Mouse (Mus musculus): ENCODE data around the gene Osbpl11.
"Not testable (repeated sequence)": the region's sequence is repeated elsewhere in the genome, so short reads cannot be mapped to it uniquely, and the experiment has no call there.

Gene Osbpl11

GRCm38 (mm10) chr16:33184901-33185260 lies at the start of gene Osbpl11:
Gene Osbpl11, plus strand, starts transcription at chr16:33185071.
- DNase-seq, result peak; percentile 99

GRCm38 (mm10) chr16:33135167-33135566 lies 49.7 kb upstream of the Osbpl11 start:
- no peak for DNase-seq

DNA sequence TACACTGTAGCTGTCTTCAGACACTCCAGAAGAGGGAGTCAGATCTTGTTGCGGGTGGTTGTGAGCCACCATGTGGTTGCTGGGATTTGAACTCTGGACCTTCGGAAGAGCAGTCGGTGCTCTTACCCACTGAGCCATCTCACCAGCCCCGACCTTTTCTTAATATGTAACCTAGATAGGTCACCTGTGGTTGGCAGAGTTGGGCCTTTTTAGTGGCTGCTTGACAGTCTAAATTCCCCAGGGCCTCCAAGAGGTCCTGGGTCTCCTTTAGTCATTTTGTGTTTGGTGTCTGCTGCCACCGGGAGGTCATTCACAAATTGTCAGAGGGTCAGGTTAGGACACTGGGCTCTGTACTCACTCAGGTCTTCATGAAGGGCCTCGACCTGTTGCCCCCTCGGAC lies 45.8 kb upstream of the Osbpl11 start:
- not testable (repeated sequence) for DNase-seq

GRCm38 (mm10) chr16:33141758-33142280 lies 43.1 kb upstream of the Osbpl11 start:
- no peak for DNase-seq

DNA sequence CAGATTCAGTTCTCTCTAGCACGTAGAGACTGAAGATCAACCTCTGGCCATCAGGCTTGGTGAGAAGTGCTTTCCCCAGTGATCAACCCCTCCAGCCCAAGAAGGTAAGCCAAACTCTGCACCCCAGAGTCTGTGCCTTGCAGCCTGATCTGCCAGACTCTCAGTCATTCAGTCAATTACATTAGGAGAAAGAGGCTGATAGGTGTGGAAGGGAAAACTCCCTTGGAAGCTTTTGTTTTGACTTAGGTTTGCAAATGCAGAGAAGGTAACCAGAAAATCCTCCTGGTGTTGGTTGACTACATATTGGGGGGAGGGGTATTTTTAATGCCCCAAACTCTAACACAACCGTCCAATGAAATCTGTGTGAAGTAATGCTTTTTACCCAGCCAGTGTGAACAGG lies 41.4 kb upstream of the Osbpl11 start:
- DNase-seq, result no peak

DNA sequence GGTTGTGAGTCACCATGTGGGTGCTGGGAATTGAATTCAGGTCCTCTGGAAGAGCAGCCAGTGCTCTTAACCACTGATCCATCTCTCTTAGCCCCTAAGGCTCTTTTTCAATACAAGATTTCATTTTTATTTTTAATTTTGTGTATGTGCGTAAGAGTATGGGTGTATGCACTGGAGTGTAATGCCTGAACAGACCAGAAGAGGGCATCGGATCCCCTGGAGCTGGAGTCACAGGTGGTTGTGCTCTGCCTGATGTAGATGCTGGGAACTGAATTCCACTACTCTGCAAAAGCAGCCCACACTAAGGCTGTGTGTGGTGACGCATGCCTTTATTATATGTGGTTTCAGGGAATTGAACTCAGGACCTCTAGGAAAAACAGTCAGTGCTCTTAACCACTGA lies 38.7 kb upstream of the Osbpl11 start:
- no peak for DNase-seq

- DNase-seq, result no peak
Observed at GRCm38 (mm10) chr16:33148135-33148534, 36.7 kb upstream of the Osbpl11 start.

DNA sequence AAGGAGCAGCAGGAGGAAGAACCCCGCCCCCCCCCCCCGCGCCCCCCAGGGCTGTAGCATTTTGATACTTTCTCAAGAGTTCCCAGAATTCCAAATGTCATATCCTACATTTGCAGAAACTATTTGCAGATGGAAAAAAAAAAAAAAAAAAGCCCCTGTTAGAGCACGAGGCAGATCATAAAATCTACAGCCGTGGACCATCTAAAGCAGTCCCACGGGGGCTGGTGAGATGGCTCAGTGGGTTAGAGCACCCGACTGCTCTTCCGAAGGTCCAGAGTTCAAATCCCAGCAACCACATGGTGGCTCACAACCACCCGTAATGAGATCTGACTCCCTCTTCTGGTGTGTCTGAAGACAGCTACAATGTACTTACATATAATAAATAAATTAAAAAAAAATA lies 34.0 kb upstream of the Osbpl11 start:
- not testable (repeated sequence) for DNase-seq

- no peak for DNase-seq
Observed at GRCm38 (mm10) chr16:33151558-33151957, 33.3 kb upstream of the Osbpl11 start.

DNA sequence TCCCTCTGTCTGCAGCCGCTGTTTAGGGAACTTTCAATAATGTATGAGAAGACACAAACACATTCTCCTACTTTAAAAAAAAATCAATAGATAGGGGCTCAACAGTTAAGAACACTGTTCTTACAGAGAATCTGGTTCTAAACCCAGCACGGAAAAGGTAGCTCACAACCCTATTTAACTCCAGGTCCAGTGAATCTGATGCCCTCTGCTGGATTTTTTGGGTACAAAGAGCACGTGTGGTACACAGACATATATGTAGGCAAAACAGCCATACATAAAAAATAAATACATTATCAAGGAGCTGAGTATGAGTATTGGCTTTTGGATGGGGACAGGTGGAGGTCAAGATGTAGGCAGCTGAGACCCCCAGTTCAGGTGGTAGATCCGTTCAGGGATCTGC lies 29.9 kb upstream of the Osbpl11 start:
- peak; percentile 56 for DNase-seq

GRCm38 (mm10) chr16:33158006-33158405 lies 26.9 kb upstream of the Osbpl11 start:
- no peak for DNase-seq

GRCm38 (mm10) chr16:33158590-33159071 lies 26.2 kb upstream of the Osbpl11 start:
- DNase-seq, result no peak

DNA sequence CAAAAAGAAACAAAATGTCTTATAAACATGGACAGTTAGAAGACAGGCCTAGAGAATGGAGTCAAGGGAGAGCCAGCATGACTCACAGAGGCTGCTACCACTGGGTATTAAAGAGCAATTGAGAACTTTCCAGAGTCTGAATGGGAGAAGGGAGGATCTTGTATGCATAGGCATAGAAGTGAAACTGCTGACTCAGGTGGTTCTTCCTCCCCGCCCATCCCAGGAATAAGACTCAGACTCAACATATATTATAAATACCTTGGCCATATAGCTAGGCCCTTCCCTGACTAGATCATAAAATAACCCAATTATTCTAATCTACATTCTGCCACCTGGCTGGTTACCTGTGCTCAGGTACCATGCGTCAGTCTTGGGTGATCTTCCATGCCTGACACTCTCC lies 25.5 kb upstream of the Osbpl11 start:
- DNase-seq, result no peak

DNA sequence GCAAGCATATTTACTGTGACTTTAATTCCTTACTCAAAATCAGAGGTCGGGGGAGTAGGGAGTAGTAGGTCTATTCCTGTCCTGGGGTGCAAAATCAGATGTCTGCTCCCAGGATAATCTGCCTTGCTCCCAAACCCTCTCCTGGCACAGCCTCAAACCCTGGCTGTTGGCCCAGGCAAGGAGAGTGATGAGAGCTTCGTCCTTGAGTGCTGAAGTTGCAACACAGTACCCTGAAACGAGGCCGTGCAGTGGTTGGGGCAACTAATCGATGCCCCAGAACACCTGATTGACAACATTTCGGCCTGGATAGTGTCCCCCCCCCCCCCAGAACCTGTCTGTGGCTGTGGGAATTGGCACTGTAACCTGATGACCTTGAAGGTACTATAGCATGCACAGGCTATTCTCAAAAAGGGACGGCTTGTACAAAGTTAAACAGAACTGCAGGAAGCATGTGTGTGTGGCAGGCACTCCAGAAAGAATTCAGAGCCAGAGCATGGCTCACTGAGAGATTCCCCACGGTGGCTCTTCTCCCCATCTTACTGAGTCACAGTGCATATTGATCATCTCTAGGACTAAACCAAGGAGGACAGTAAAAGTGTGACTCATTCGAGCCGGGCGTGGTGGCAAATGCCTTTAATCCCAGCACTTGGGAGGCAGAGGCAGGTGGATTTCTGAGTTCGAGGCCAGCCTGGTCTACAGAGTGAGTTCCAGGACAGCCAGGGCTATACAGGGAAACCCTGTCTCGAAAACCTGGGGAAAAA lies 21.4 kb upstream of the Osbpl11 start:
- no peak for DNase-seq

DNA sequence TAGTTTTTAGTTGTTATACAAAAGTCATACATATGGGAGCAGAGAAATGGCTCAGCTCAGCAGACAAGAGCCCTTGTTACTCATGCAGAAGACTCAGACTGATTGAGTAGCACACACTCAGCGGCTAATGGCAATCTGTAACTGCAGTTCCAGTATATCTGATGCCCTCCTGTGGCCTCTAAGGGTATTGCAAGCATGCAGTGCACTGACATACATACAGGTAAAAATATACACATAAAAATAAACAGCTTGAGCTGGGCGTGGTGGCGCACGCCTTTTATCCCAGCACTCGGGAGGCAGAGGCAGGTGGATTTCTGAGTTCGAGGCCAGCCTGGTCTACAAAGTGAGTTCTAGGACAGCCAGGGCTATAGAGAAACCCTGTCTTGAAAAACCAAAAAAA lies 18.6 kb upstream of the Osbpl11 start:
- peak; percentile 51 for DNase-seq

GRCm38 (mm10) chr16:33167537-33167936 lies 17.3 kb upstream of the Osbpl11 start:
- no peak for DNase-seq

GRCm38 (mm10) chr16:33169471-33170034 lies 15.3 kb upstream of the Osbpl11 start:
- no peak for DNase-seq

- DNase-seq, result no peak
Observed at GRCm38 (mm10) chr16:33170716-33171587, 13.9 kb upstream of the Osbpl11 start.

GRCm38 (mm10) chr16:33171800-33172199 lies 13.1 kb upstream of the Osbpl11 start:
- DNase-seq, result no peak

GRCm38 (mm10) chr16:33173151-33173550 lies 11.7 kb upstream of the Osbpl11 start:
- no peak for DNase-seq

- no peak for DNase-seq
Observed at GRCm38 (mm10) chr16:33174695-33175094, 10.2 kb upstream of the Osbpl11 start.

- DNase-seq, result not testable (repeated sequence)
Observed at GRCm38 (mm10) chr16:33176831-33177230, 8.0 kb upstream of the Osbpl11 start.

- no peak for DNase-seq
Observed at GRCm38 (mm10) chr16:33177722-33178121, 7.1 kb upstream of the Osbpl11 start.

All from lung, postnatal 10 days (tissue).